In the genomic region with DNA sequence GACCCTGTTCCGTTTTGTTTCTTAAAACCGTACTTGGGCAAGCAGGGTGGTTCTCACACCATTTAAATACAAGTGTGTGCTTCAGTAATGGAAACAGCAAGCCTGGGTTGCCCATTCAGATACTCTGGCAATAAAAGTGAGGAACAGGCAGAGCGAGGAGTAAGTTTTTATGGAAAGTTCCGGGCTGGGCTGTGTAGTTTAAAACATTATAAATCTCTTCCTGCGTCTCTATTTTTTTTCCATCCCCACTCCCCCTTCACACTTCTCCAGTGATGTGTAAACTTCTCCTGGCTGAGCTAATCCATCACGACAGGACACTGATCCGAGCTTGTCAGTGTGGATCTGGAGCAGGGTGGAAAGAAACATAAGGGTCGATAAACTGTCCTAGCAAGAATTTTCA, we compare ENCODE assay signal across 18 mouse cellular contexts.
DNase-seq lines count a peak whose midpoint lies in the region; ATAC-seq and TF ChIP-seq lines count a peak whose summit lies in the region.
"Had no signal": no experiment of that assay in that cellular context is flagged by ENCODE, and none has a peak within 500 bp of the region (broad histone marks: within the 10 kb centered on the region; RNA-seq: fewer than 3 reads in every experiment).

No protein-coding gene starts in this region.

- 0 out of 2 replicates have a peak overlapping the region, but pooled peaks have one; percentile 6 for H3K9ac ChIP-seq in lung, embryonic 16.5 days (ENCODE audit: low read length)
- H3K9ac ChIP-seq in limb, embryonic 14.5 days (ENCODE audit: low read depth, low read length, severe bottlenecking) = no peak overlapping the region
- H3K9ac ChIP-seq: embryonic facial prominence, embryonic 15.5 days; hindbrain, embryonic 13.5 days; midbrain, embryonic 12.5 days had no signal

- H3K4me1 ChIP-seq in kidney, adult 2 months (ENCODE audit: control insufficient read depth, insufficient read depth, low read length) = peaks cover 32% of the 10 kb centered on the region
- peaks cover 21% of the 10 kb centered on the region for H3K4me1 ChIP-seq in lung, embryonic 16.5 days (replicated peaks; ENCODE audit: control insufficient read depth, insufficient read depth, low read length)
- peaks cover 8% of the 10 kb centered on the region for H3K4me1 ChIP-seq in lung, adult 2 months (ENCODE audit: control insufficient read depth, insufficient read depth, low read length)
- peaks cover 32% of the 10 kb centered on the region for H3K4me1 ChIP-seq in limb, embryonic 14.5 days (ENCODE audit: control insufficient read depth, insufficient read depth, low read length)

- TF ChIP-seq CTCF in kidney, adult 2 months (conservative IDR thresholded peaks at IDR 0.05; ENCODE audit: insufficient read depth, insufficient read length, low read depth, low read length) = no peak
- no peak for TF ChIP-seq CTCF in lung, adult 2 months (IDR thresholded peaks at IDR 0.05; ENCODE audit: insufficient read depth, low read length)

- no peak overlapping the region for H3K4me3 ChIP-seq in kidney, adult 2 months (ENCODE audit: insufficient read depth, low read depth, low read length)
- H3K4me3 ChIP-seq in lung, embryonic 16.5 days (ENCODE audit: low read length) = no peak overlapping the region
- no peak overlapping the region for H3K4me3 ChIP-seq in lung, adult 2 months (replicated peaks; ENCODE audit: extremely low read depth, low read depth, low read length)
- H3K4me3 ChIP-seq in limb, embryonic 14.5 days (replicated peaks; ENCODE audit: low read length) = no peak overlapping the region
- H3K4me3 ChIP-seq: embryonic facial prominence, embryonic 15.5 days; forebrain, embryonic 10.5 days; gastrocnemius, adult 2 months; hindbrain, embryonic 13.5 days; midbrain, embryonic 12.5 days had no signal

- no peak for TF ChIP-seq POLR2A in kidney, adult 2 months (IDR thresholded peaks at IDR 0.05; ENCODE audit: low read depth, low read length)
- no peak for TF ChIP-seq POLR2A in lung, adult 2 months (IDR thresholded peaks at IDR 0.05; ENCODE audit: borderline replicate concordance, extremely low read depth, low read depth, low read length)
- TF ChIP-seq POLR2A in limb, embryonic 14.5 days (IDR thresholded peaks at IDR 0.05; ENCODE audit: borderline replicate concordance, extremely low read depth, insufficient read depth, insufficient read length) = no peak

- H3K27me3 ChIP-seq in kidney, adult 2 months (replicated peaks; ENCODE audit: control insufficient read depth, insufficient read depth, low read length) = no peaks in the 10 kb centered on the region
- no peaks in the 10 kb centered on the region for H3K27me3 ChIP-seq in lung, embryonic 16.5 days (ENCODE audit: control insufficient read depth, insufficient read depth, low read depth, low read length)
- no peaks in the 10 kb centered on the region for H3K27me3 ChIP-seq in limb, embryonic 14.5 days (ENCODE audit: control insufficient read depth, insufficient read depth, low read length)
- H3K27me3 ChIP-seq: embryonic facial prominence, embryonic 15.5 days; hindbrain, embryonic 13.5 days; midbrain, embryonic 12.5 days had no signal

- H3K4me2 ChIP-seq in lung, embryonic 16.5 days (ENCODE audit: low read depth, low read length) = no peak overlapping the region
- H3K4me2 ChIP-seq in limb, embryonic 14.5 days (replicated peaks; ENCODE audit: low read depth, low read length, severe bottlenecking) = no peak overlapping the region
- H3K4me2 ChIP-seq: embryonic facial prominence, embryonic 15.5 days; hindbrain, embryonic 13.5 days; midbrain, embryonic 12.5 days had no signal

- peak overlapping the region; percentile 44; the same call in 1 of the 2 replicates for H3K27ac ChIP-seq in kidney, adult 2 months (ENCODE audit: insufficient read depth, low read depth, low read length)
- H3K27ac ChIP-seq in lung, embryonic 16.5 days (ENCODE audit: low read length) = no peak overlapping the region
- H3K27ac ChIP-seq in limb, embryonic 14.5 days (replicated peaks; ENCODE audit: low read depth, low read length) = peak overlapping the region; percentile 82
- H3K27ac ChIP-seq: embryonic facial prominence, embryonic 15.5 days; forebrain, embryonic 10.5 days; gastrocnemius, adult 2 months; hindbrain, embryonic 13.5 days; midbrain, embryonic 12.5 days had no signal

- H3K9me3 ChIP-seq in lung, embryonic 16.5 days (ENCODE audit: control insufficient read depth, low read length) = no peaks in the 10 kb centered on the region
- no peaks in the 10 kb centered on the region for H3K9me3 ChIP-seq in limb, embryonic 14.5 days (ENCODE audit: control insufficient read depth, low read length)
- H3K9me3 ChIP-seq: embryonic facial prominence, embryonic 15.5 days; forebrain, embryonic 10.5 days; hindbrain, embryonic 13.5 days; midbrain, embryonic 12.5 days had no signal

- no peak for ATAC-seq in lung, embryonic 16.5 days (ENCODE audit: low read depth)
- ATAC-seq in limb, embryonic 14.5 days (ENCODE audit: low FRiP score, low read depth) = peak; percentile 51

- DNase-seq in kidney, adult 2 months = no peak
- no peak for DNase-seq in kidney, adult 9 months
- DNase-seq in lung, adult 2 months = no peak
- peak; percentile 73 for DNase-seq in limb, embryonic 14.5 days (ENCODE audit: low spot score)
- DNase-seq in urinary bladder, postnatal 4 days (ENCODE audit: low spot score in 2 of 2) = no peak
- no peak for DNase-seq in spleen, adult 12 weeks (ENCODE audit: low spot score)
- DNase-seq: adrenal gland, postnatal 25 days; cerebellum, adult 9-11 months; embryo, embryonic 11 days; gastrocnemius, adult 2 months; liver; lung, adult 18-20 months; thymus, postnatal 14 days had no signal

- H3K36me3 ChIP-seq in kidney, adult 2 months (ENCODE audit: control insufficient read depth, insufficient read depth, low read length) = no peaks in the 10 kb centered on the region
- H3K36me3 ChIP-seq in lung, embryonic 16.5 days (ENCODE audit: control insufficient read depth, insufficient read depth, low read length) = no peaks in the 10 kb centered on the region
- no peaks in the 10 kb centered on the region for H3K36me3 ChIP-seq in limb, embryonic 14.5 days (ENCODE audit: control insufficient read depth, insufficient read depth, low read length)
- H3K36me3 ChIP-seq: embryonic facial prominence, embryonic 15.5 days; forebrain, embryonic 10.5 days; hindbrain, embryonic 13.5 days; midbrain, embryonic 12.5 days had no signal

- 40% methylated on average over 8 of the region's 8 CpGs for WGBS in kidney, adult 2 months
- WGBS in lung, embryonic 16.5 days = 26% methylated on average over 8 of the region's 8 CpGs
- 46% methylated on average over 8 of the region's 8 CpGs for WGBS in lung, adult 2 months
- 19% methylated on average over 8 of the region's 8 CpGs for WGBS in limb, embryonic 14.5 days
